Mouse (Mus musculus) stomach, postnatal 0 days (tissue): ENCODE data around the gene Grin2d. TPM values are rescaled to one million over a fixed set of nuclear protein-coding genes. Genes with fewer than 3 reads are reported as not detected.

Experiments used
- ATAC-seq: fragments of 200-750 bp; cut with Nextera tagmentation; 2 replicates; pipeline ENCODE4 v1.8.0; 2017; ENCODE audit not compliant: low FRiP score, low TSS enrichment
- DNase-seq: peaks from one replicate; pipeline ENCODE4 v3.0.0-alpha.2; 2016; ENCODE audit warnings: low spot score
- H3K27ac ChIP-seq: fragments of 300-500 bp; sonication (generic); replicated peaks from 2 replicates; pipeline ENCODE4 v1.5.1; 2014; ENCODE audit warnings: mild to moderate bottlenecking, control low read depth
- H3K27me3 ChIP-seq: fragments of 300-500 bp; sonication (generic); 2 replicates; pipeline ENCODE4 v1.6.1; 2014; ENCODE audit warnings: low read length; ENCODE audit not compliant: control insufficient read depth, insufficient read depth
- H3K36me3 ChIP-seq: fragments of 300-500 bp; sonication (generic); 2 replicates; pipeline ENCODE4 v1.6.1; 2014; ENCODE audit warnings: low read length, mixed read lengths; ENCODE audit not compliant: control insufficient read depth, insufficient read depth
- H3K4me1 ChIP-seq: fragments of 300-500 bp; sonication (generic); replicated peaks from 2 replicates; pipeline ENCODE4 v1.6.1; 2014; ENCODE audit warnings: antibody characterized with exemption; ENCODE audit not compliant: control insufficient read depth, insufficient read depth
- H3K4me2 ChIP-seq: fragments of 300-500 bp; sonication (generic); replicated peaks from 2 replicates; pipeline ENCODE4 v1.6.1; 2014; ENCODE audit warnings: low read depth, mild to moderate bottlenecking, control low read depth, moderate library complexity
- H3K4me3 ChIP-seq: fragments of 300-500 bp; sonication (generic); 2 replicates; pipeline ENCODE4 v1.5.1; 2014; ENCODE audit warnings: low read depth, low read length, control low read depth
- H3K9ac ChIP-seq: fragments of 300-500 bp; sonication (generic); 2 replicates; pipeline ENCODE4 v1.6.1; 2014; ENCODE audit warnings: mild to moderate bottlenecking, low read length, control low read depth, mixed read lengths
- H3K9me3 ChIP-seq: fragments of 300-500 bp; sonication (generic); 2 replicates; pipeline ENCODE4 v1.6.1; 2016; ENCODE audit warnings: low read length; ENCODE audit not compliant: control insufficient read depth
- CTCF ChIP-seq: IDR thresholded peaks from 2 replicates; pipeline ENCODE4 v1.5.1; 2016; ENCODE audit warnings: antibody characterized with exemption, low read depth, mild to moderate bottlenecking, moderate library complexity
- EP300 ChIP-seq: optimal IDR thresholded peaks from 2 replicates; pipeline ENCODE3; 2016; ENCODE audit warnings: antibody characterized with exemption
- WGBS: fragments of 180-500 bp; shearing (Covaris S2); extraction: QIAGEN DNeasy Blood & Tissue Kit; methylation state at CpG from one replicate; pipeline ENCODE4 v1.1.7; 2014; 5-methylcytosine and 5-hydroxymethylcytosine counted together
- polyA plus RNA-seq: library from polyadenylated mRNA; unstranded; fragments of >200 nt; fragmentation: Nextera tagmentation; extraction: Ambion mirVana; gene quantifications from 2 replicates; pipeline ENCODE4 v1.2.1, GENCODE M21; 2015

Gene Grin2d
- polyA plus RNA-seq, 1 experiment from 2014 or later = 0.35 TPM

DNA sequence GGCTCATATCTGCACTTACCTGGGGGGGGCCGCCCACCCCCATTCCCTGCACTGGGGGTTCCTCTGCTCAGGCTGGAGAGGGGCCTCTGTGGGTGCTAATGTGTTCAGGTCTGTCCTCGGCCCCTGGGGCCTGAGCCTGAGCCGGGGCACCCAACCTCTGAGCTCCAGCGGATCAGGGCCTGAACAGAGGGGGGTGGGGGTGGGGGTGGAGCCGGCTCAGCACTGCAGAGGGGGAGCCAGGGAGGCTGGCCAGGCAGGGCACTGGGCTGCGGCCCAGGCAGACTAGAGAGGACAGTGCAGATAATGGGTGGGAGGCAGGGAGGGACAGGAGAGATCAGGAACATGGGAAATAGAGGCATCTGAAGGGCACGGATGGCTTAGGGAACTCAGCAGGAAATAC lies 53.6 kb downstream of the Grin2d start, which contains the start of gene Kcnj14:
Gene Kcnj14, minus strand, starts transcription at position 185 of the 400 bp plus-strand sequence.
- Histone ChIP-seq H3K36me3 (peaks cover 24% of the 10 kb centered on the region), H3K27me3 (no peaks in the 10 kb centered on the region), H3K27ac (no peak within 1 kb of the TSS), H3K4me2 (no peak within 1 kb of the TSS), H3K4me3 (no peak within 1 kb of the TSS), H3K9me3 (no peaks in the 10 kb centered on the region), H3K4me1 (no peaks in the 10 kb centered on the region), H3K9ac (no peak within 1 kb of the TSS)
- 65% methylated on average over 6 of the region's 7 CpGs for WGBS
- ATAC-seq (0 out of 2 replicates have a peak, but pooled peaks have one; percentile 13), DNase-seq (no peak)
- no peak for TF ChIP-seq EP300
- TF ChIP-seq CTCF = no peak

DNA sequence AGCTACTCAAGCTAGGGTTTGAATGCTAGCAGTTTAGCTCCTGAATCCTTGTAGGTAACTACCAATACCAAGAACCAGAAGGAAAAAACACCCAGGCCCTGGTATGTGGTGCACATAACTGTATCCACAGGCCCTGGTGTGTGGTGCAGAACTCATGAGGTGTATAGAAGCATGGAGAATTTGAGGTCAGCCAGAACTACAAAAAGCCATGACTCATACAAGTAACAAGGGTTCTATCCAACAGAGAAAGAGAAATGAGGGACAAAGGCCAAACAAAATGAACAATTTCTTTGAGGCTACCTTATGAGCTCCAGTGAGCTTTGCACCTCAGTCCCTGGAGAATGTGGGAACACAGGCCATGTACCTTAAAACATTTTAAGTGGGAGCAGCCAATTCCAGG lies 57.3 kb downstream of the Grin2d start:
- Histone ChIP-seq H3K4me2 (no peak overlapping the region), H3K9me3 (no peaks in the 10 kb centered on the region), H3K9ac (no peak overlapping the region), H3K4me1 (no peaks in the 10 kb centered on the region), H3K36me3 (peaks cover 8% of the 10 kb centered on the region), H3K27ac (no peak overlapping the region), H3K4me3 (no peak overlapping the region), H3K27me3 (no peaks in the 10 kb centered on the region)
- TF ChIP-seq EP300 = no peak
- TF ChIP-seq CTCF = no peak
- ATAC-seq = no peak
- DNase-seq = no peak

DNA sequence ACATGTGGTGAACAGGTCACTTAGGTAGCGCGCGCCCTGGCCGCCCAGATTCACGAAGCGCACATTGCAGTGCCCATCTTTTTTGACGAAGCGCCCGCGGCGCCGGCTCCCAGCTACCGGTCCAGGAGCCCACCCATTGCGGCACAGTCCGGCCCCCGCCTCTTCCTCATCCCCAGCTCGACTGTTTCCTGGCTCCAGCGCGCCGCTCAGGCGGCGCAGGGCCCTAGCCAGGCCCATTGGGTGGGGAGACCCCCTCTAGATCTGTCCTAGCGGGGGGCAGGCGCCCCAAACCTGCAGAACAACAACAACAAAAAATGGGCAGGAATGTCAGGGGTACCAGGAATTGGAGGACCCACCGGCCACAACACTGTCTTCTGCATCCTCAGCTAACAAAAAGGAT lies 58.3 kb downstream of the Grin2d start:
- ATAC-seq (no peak), DNase-seq (no peak)
- Histone ChIP-seq H3K4me2 (no peak overlapping the region), H3K9ac (no peak overlapping the region), H3K9me3 (no peaks in the 10 kb centered on the region), H3K36me3 (peaks cover 1% of the 10 kb centered on the region; the same call in 1 of the 2 replicates), H3K4me1 (no peaks in the 10 kb centered on the region; the same call in 1 of the 2 replicates), H3K27me3 (no peaks in the 10 kb centered on the region), H3K4me3 (no peak overlapping the region), H3K27ac (no peak overlapping the region)
- TF ChIP-seq CTCF = no peak
- TF ChIP-seq EP300 = no peak
- 16% methylated on average over 25 of the region's 25 CpGs for WGBS

DNA sequence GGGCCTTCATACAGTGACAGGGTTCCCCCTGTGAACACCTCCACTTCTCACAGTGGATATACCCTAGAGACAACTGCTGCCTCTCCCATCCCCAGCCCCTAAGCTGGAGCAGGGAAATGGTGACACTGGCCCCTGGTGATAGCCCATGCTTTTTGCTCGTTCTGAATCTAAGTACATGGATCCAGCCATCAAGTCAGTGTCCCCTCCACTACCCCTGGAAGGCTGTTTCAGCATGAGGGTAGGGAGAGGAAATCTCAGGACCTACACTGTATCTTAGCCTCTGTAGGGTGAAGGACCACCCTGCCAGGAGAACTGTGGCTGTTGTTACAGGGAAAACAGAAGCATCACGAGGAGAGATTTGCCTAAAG lies 62.2 kb downstream of the Grin2d start:
- no peak overlapping the region for H3K9ac ChIP-seq
- H3K36me3 ChIP-seq = peaks cover 14% of the 10 kb centered on the region
- no peak overlapping the region for H3K4me3 ChIP-seq
- H3K4me2 ChIP-seq = no peak overlapping the region
- H3K27ac ChIP-seq = no peak overlapping the region
- H3K27me3 ChIP-seq = no peaks in the 10 kb centered on the region
- 63% methylated on average over 2 of the region's 2 CpGs for WGBS
- DNase-seq (no peak), ATAC-seq (no peak)
- H3K9me3 ChIP-seq = no peaks in the 10 kb centered on the region
- no peaks in the 10 kb centered on the region; the same call in 1 of the 2 replicates for H3K4me1 ChIP-seq
- TF ChIP-seq CTCF = no peak
- no peak for TF ChIP-seq EP300

DNA sequence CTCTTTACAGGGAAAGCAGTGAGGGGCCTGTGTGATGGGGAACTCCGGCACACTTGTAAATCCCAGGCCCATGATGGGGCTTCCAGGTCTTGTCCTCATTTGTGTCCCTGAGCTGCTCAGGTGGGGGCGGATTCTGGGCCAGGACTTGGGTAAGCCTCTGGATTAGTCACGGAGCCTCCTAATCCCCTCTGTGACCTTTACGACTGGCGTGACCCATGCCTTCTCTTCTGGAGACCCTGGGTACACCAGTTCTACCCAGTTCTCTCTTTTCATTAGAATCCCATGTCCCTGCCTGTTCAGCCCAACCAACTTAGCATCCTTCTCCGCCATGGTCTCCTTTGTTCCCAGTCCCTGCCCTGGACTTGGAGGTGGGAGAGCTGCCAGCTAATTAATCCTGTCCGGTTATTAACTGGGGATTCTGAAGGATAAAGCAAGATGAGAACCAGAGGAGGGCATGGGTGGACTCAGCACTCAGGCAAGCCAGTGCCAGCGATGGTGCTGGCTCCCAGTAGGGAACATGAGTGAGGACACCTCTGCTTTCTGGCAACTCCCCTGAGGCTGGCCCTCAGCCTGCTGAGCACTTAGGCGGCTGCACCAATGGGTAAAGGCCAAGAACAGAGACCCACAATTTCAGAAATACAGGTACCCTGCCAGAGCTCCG lies 62.7 kb downstream of the Grin2d start:
- H3K36me3 ChIP-seq = peaks cover 19% of the 10 kb centered on the region
- H3K9ac ChIP-seq = no peak overlapping the region
- 48% methylated on average over 10 of the region's 10 CpGs for WGBS
- TF ChIP-seq CTCF = no peak
- no peak for TF ChIP-seq EP300
- no peaks in the 10 kb centered on the region for H3K9me3 ChIP-seq
- no peak overlapping the region for H3K4me2 ChIP-seq
- H3K27ac ChIP-seq = no peak overlapping the region
- no peaks in the 10 kb centered on the region; the same call in 1 of the 2 replicates for H3K4me1 ChIP-seq
- no peak overlapping the region for H3K4me3 ChIP-seq
- DNase-seq (no peak), ATAC-seq (no peak)
- H3K27me3 ChIP-seq = no peaks in the 10 kb centered on the region

DNA sequence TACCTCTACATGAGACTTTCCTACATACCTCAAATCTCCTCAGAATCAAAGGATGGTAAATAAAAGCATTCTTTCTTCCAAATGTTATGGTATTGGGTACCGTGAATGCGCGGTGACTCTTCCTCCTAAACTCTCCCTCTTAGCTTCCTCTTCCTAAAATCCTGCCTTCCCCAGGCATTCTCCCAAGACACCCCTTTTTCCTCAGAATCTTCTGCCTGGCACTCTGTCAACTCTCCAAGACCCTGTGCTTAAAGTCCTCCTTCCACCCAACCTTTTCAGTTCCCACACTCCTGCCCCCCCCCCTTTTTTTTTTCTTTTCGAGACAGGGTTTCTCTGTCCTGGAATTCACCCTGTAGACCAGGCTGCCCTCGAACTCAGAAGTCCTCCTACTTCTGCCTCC lies 63.3 kb downstream of the Grin2d start:
- peak overlapping the region; percentile 20 for H3K4me3 ChIP-seq
- WGBS = 6% methylated on average over 5 of the region's 5 CpGs
- H3K9me3 ChIP-seq = no peaks in the 10 kb centered on the region
- H3K36me3 ChIP-seq = peaks cover 21% of the 10 kb centered on the region
- no peaks in the 10 kb centered on the region; the same call in 1 of the 2 replicates for H3K4me1 ChIP-seq
- DNase-seq = no peak
- ATAC-seq = no peak
- H3K27me3 ChIP-seq = no peaks in the 10 kb centered on the region
- TF ChIP-seq EP300 (no peak), CTCF (no peak)
- peak overlapping the region; percentile 35 for H3K4me2 ChIP-seq
- no peak overlapping the region for H3K27ac ChIP-seq
- H3K9ac ChIP-seq = no peak overlapping the region
